Mouse (Mus musculus): ENCODE measurements around the gene Ufsp1. TPM values are rescaled to one million over a fixed set of nuclear protein-coding genes. Genes with fewer than 3 reads are reported as not detected.

Ufsp1 gene
- polyA plus RNA-seq, 1 experiment from 2014 or later = 7.2 TPM

GRCm38 (mm10) chr5:137301253-137301652 lies 6.8 kb downstream of the Ufsp1 start:
- Histone ChIP-seq H3K9me3 (replicated peaks) (no peaks in the 10 kb centered on the region), H3K27ac (no peak overlapping the region), H3K4me3 (no peak overlapping the region), H3K36me3 (ENCODE audit: poor library complexity, severe bottlenecking) (peaks cover 92% of the 10 kb centered on the region), H3K9ac (no peak overlapping the region), H3K4me2 (no peak overlapping the region), H3K4me1 (peaks cover 37% of the 10 kb centered on the region), H3K27me3 (no peaks in the 10 kb centered on the region)
- WGBS = 61% methylated on average over 21 of the region's 21 CpGs
- ATAC-seq = 0 out of 2 replicates have a peak, but pooled peaks have one; percentile 44

- Histone ChIP-seq H3K4me1 (peaks cover 45% of the 10 kb centered on the region), H3K9me3 (replicated peaks) (no peaks in the 10 kb centered on the region; the same call in 1 of the 2 replicates), H3K36me3 (ENCODE audit: poor library complexity, severe bottlenecking) (peaks cover 73% of the 10 kb centered on the region), H3K27me3 (no peaks in the 10 kb centered on the region), H3K27ac (0 out of 2 replicates have a peak overlapping the region, but pooled peaks have one; percentile 6), H3K9ac (peak overlapping the region; percentile 45), H3K4me3 (0 out of 2 replicates have a peak overlapping the region, but pooled peaks have one; percentile 13), H3K4me2 (peak overlapping the region; percentile 82; the same call in 1 of the 2 replicates)
- no peak for ATAC-seq
- 80% methylated on average over 4 of the region's 4 CpGs for WGBS
Measured at GRCm38 (mm10) chr5:137303609-137304008, 9.2 kb downstream of the Ufsp1 start.

DNA sequence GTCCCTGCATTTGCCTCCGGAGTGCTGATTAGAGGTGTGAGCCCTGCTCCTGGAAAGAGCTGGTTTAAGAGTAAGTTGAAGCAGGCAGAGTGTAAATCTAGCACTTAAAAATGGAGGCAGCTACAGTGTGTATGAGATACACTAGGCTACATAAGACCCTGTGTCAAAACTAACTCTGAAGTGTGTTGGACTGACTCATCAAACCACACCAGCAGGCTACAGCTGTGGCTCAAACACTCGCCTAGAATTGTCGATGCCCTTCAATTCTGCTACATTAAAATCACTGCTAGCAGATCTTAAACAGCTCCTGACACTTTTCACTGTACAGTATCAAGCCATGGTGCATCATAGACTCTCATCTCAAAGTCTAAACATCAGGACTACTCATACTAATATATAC lies 9.7 kb downstream of the Ufsp1 start:
- Histone ChIP-seq H3K9ac (peak overlapping the region; percentile 45), H3K36me3 (ENCODE audit: poor library complexity, severe bottlenecking) (peaks cover 73% of the 10 kb centered on the region), H3K4me1 (peaks cover 45% of the 10 kb centered on the region), H3K4me2 (peak overlapping the region; percentile 82; the same call in 1 of the 2 replicates), H3K4me3 (peak overlapping the region; percentile 13), H3K9me3 (replicated peaks) (no peaks in the 10 kb centered on the region; the same call in 1 of the 2 replicates), H3K27ac (0 out of 2 replicates have a peak overlapping the region, but pooled peaks have one; percentile 6), H3K27me3 (no peaks in the 10 kb centered on the region)
- 84% methylated on average over 3 of the region's 3 CpGs for WGBS
- no peak for ATAC-seq

DNA sequence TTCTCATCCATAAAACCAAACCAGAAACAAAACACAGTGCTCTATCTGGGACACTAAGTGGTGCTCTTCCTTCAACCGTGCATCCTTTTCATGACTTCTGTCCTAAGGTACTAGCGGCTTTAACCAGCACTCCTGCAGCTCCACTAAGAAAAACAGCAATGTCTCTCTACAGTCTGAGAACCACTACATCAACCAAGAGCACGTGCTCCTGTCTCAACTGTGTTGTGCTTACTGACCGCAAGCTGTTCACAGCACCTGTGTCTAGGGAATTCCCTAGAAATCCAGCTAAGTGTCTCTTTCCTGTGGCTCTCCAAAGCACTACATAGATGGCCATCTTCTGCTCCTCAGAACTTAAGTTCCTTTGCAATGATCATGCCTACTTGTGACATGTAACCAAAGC lies 10.4 kb downstream of the Ufsp1 start:
- ATAC-seq = no peak
- Histone ChIP-seq H3K36me3 (ENCODE audit: poor library complexity, severe bottlenecking) (peaks cover 73% of the 10 kb centered on the region), H3K9me3 (replicated peaks) (no peaks in the 10 kb centered on the region; the same call in 1 of the 2 replicates), H3K27me3 (no peaks in the 10 kb centered on the region), H3K4me3 (peak overlapping the region; percentile 95), H3K27ac (peak overlapping the region; percentile 55; the same call in 1 of the 2 replicates), H3K4me1 (peaks cover 45% of the 10 kb centered on the region), H3K9ac (peak overlapping the region; percentile 99), H3K4me2 (peak overlapping the region; percentile 82)
- 79% methylated on average over 4 of the region's 4 CpGs for WGBS

DNA sequence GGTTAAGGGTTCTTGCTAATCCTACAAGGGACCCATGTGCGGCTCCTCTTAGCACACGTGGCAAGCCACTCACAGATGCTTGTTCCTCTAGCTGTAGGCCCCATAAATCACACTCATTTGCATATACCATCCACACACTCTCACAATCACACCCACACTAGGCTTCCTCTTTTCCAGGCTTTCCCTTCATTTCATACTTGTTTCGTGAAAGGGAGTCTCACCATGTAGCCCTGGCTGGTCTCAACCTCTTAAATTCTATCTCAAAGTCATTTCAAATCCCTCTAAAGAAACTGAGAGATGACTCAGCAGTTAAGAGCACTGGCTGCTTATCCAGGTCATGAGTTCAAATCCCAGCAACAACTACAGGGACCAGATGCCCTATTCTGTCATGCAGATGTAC lies 11.4 kb downstream of the Ufsp1 start:
- Histone ChIP-seq H3K4me1 (peaks cover 45% of the 10 kb centered on the region), H3K4me2 (peak overlapping the region; percentile 82), H3K27me3 (no peaks in the 10 kb centered on the region), H3K9me3 (replicated peaks) (no peaks in the 10 kb centered on the region; the same call in 1 of the 2 replicates), H3K9ac (peak overlapping the region; percentile 99), H3K36me3 (ENCODE audit: poor library complexity, severe bottlenecking) (peaks cover 71% of the 10 kb centered on the region), H3K4me3 (peak overlapping the region; percentile 95), H3K27ac (no peak overlapping the region)
- ATAC-seq = no peak
- 69% methylated on average over 3 of the region's 3 CpGs for WGBS

- Histone ChIP-seq H3K9me3 (replicated peaks) (no peaks in the 10 kb centered on the region; the same call in 1 of the 2 replicates), H3K27ac (peak overlapping the region; percentile 97), H3K4me2 (peak overlapping the region; percentile 82), H3K4me1 (peaks cover 45% of the 10 kb centered on the region), H3K27me3 (no peaks in the 10 kb centered on the region), H3K4me3 (peak overlapping the region; percentile 95), H3K36me3 (ENCODE audit: poor library complexity, severe bottlenecking) (peaks cover 65% of the 10 kb centered on the region), H3K9ac (peak overlapping the region; percentile 99)
- ATAC-seq = no peak
- WGBS = 18% methylated on average over 12 of the region's 12 CpGs
Measured at GRCm38 (mm10) chr5:137306439-137307005, 12.1 kb downstream of the Ufsp1 start.

GRCm38 (mm10) chr5:137307071-137307912 lies 12.9 kb downstream of the Ufsp1 start, which contains the start of gene Srrt:
Srrt (minus strand) TSS chr5:137307674.
- peak within 1 kb of the TSS; percentile 95 for H3K4me3 ChIP-seq
- under 1% methylated on average over 55 of the region's 72 CpGs for WGBS
- peak within 1 kb of the TSS; percentile 82 for H3K4me2 ChIP-seq
- H3K36me3 ChIP-seq (ENCODE audit: poor library complexity, severe bottlenecking) = peaks cover 58% of the 10 kb centered on the region
- H3K9me3 ChIP-seq (replicated peaks) = no peaks in the 10 kb centered on the region; the same call in 1 of the 2 replicates
- ATAC-seq = peak; percentile 91
- peak within 1 kb of the TSS; percentile 97 for H3K27ac ChIP-seq
- peaks cover 42% of the 10 kb centered on the region for H3K4me1 ChIP-seq
- H3K27me3 ChIP-seq = no peaks in the 10 kb centered on the region
- peak within 1 kb of the TSS; percentile 99 for H3K9ac ChIP-seq

DNA sequence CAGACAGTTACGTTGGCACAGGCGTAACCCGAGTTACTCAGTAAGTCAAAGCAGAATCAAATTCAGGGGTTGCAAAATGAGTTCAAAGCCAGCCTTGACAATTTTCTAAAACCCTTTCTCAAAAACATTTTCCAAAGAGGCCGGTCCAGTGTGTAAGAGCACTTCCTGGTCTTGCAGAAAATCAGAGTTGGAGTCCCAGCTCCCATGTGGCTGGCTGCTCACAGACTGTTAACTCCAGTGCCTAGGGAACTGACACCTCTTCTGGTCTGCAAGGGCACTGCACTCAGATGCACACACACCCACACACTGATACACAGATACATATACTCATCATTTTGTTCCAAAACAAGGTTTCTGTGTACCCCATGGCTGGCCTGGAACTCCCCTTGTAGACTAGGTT lies 13.9 kb downstream of the Ufsp1 start:
- Histone ChIP-seq H3K4me2 (peak overlapping the region; percentile 82), H3K4me3 (peak overlapping the region; percentile 95), H3K9me3 (replicated peaks) (no peaks in the 10 kb centered on the region; the same call in 1 of the 2 replicates), H3K27me3 (no peaks in the 10 kb centered on the region), H3K9ac (peak overlapping the region; percentile 99), H3K36me3 (ENCODE audit: poor library complexity, severe bottlenecking) (peaks cover 47% of the 10 kb centered on the region), H3K27ac (peak overlapping the region; percentile 97), H3K4me1 (peaks cover 52% of the 10 kb centered on the region)
- WGBS = 96% methylated on average over 4 of the region's 4 CpGs
- ATAC-seq = no peak

GRCm38 (mm10) chr5:137313466-137314192 lies 19.2 kb downstream of the Ufsp1 start:
- Histone ChIP-seq H3K9ac (peak overlapping the region; percentile 72), H3K27me3 (no peaks in the 10 kb centered on the region), H3K27ac (peak overlapping the region; percentile 79), H3K4me1 (peaks cover 38% of the 10 kb centered on the region), H3K9me3 (replicated peaks) (no peaks in the 10 kb centered on the region; the same call in 1 of the 2 replicates), H3K36me3 (ENCODE audit: poor library complexity, severe bottlenecking) (peaks cover 40% of the 10 kb centered on the region), H3K4me3 (peak overlapping the region; percentile 49), H3K4me2 (peak overlapping the region; percentile 72)
- peak; percentile 52 for ATAC-seq
- WGBS = 4% methylated on average over 22 of the region's 22 CpGs

GRCm38 (mm10) chr5:137314193-137315083 lies 20.0 kb downstream of the Ufsp1 start, which contains the start of gene Trip6:
Trip6 (minus strand) TSS chr5:137314404.
- Histone ChIP-seq H3K4me1 (peaks cover 38% of the 10 kb centered on the region), H3K9ac (peak within 1 kb of the TSS; percentile 72), H3K27me3 (no peaks in the 10 kb centered on the region), H3K27ac (peak within 1 kb of the TSS; percentile 79), H3K4me3 (peak within 1 kb of the TSS; percentile 49), H3K4me2 (peak within 1 kb of the TSS; percentile 72), H3K9me3 (replicated peaks) (no peaks in the 10 kb centered on the region), H3K36me3 (ENCODE audit: poor library complexity, severe bottlenecking) (peaks cover 36% of the 10 kb centered on the region)
- ATAC-seq = peak; percentile 91
- WGBS = 12% methylated on average over 30 of the region's 30 CpGs
